Mouse (Mus musculus) left cerebral cortex, adult 6 months (tissue): ENCODE measurements around the gene Crnkl1. TPM values are rescaled to one million over a fixed set of nuclear protein-coding genes. Genes with fewer than 3 reads are reported as not detected.

Experiments used
- long read RNA-seq, 2 experiments: library from polyadenylated mRNA; unstranded; transcript quantifications; one replicate each; pipeline ENCODE4 v2.0.0; 2019 to 2020
- polyA plus RNA-seq: library from polyadenylated mRNA; unstranded; fragments of <200 nt; fragmentation: Nextera tagmentation; gene quantifications from 2 replicates; pipeline ENCODE4 v1.2.3, GENCODE M21; 2021

Crnkl1 gene
- polyA plus RNA-seq: 14.0 and 16.0 TPM in 2 replicates
- long read RNA-seq, experiment 1, transcript Crnkl1-201 (14 exons, 3,428 nt): major isoform, 113 of 128 reads
- long read RNA-seq, experiment 1, partial matches to known transcripts: 12 of 128 reads
- long read RNA-seq, experiment 1, other reads (novel, unspliced or antisense): 3 of 128 reads
- long read RNA-seq, experiment 2, transcript Crnkl1-201 (14 exons, 3,428 nt): major isoform, 12 of 34 reads
- long read RNA-seq, experiment 2, partial matches to known transcripts: 21 of 34 reads
- long read RNA-seq, experiment 2, other reads (novel, unspliced or antisense): 1 of 34 reads

DNA sequence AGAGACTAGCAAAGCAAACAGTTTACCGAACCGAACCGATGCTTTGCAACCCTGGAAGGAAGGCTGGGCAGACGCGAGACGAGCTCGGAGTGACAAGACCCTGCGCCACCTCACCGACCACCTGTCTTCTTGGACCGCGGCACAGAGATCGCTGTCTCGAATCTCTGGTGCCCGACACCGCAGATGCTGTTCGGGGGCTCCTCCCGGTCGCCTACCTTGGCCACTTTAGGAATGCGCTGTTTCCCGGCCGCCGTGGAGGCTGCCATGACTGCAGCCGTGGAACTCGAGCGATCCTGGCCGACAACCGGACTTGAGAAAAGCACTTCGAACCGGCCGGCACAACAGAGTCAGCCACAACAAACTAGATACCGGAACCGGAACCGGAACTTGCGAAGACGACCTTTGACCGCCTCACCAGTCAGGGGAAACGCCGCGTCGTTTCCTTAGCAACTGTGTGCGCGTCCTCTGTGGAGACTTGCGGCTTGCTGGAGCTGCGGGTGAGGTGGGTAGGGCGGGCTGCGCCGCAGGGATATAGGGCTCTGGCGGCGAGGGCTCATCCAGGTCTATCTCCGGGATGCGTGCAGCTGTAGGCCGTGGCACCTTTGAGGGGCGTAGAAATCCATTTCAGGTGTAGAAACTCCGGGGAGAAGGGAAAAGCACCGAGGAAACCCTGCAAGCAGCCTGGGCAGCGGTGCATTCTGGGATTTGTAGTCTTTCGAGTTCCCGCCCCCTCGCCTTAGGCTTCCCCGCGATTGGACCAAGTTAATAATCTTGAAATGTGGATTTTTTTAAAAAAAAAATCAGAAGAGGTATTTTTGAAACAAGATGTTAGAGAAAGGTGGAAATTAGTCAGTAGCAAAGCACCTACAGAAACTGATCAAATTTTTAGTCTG lies at the start of gene Crnkl1, which contains the start of gene Cfap61:
Crnkl1 (minus strand) TSS at position 676 of the 893 bp plus-strand sequence.
Cfap61 (plus strand) TSS at position 446 of the 893 bp plus-strand sequence.

GRCm38 (mm10) chr2:145901861-145902260 lies 33.0 kb downstream of the Crnkl1 start, which contains the start of gene Naa20:
Gene Naa20, plus strand, starts transcription at chr2:145902099.

Other genes starting within 250 kb of the Crnkl1 start
- gene Naa20, start 32.9 kb downstream of the Crnkl1 start, polyA plus RNA-seq: 141 and 169 TPM in 2 replicates
- 1.8 and 2.0 TPM in 2 replicates for gene Cfap61, start 230 bp downstream of the Crnkl1 start, polyA plus RNA-seq